Comparison of ENCODE assay signal across 9 mouse cellular contexts in genomic region chr7:37772376-37773311, GRCm38 (mm10). TPM values are rescaled to one million over a fixed set of nuclear protein-coding genes. Genes with fewer than 3 reads are reported as not detected.
DNase-seq lines count a peak whose midpoint lies in the region; ATAC-seq lines count a peak whose summit lies in the region.
"Had no signal": no experiment of that assay in that cellular context is flagged by ENCODE, and none has a peak within 500 bp of the region (broad histone marks: within the 10 kb centered on the region; RNA-seq: fewer than 3 reads in every experiment).

No protein-coding gene starts in this region.

- DNase-seq in kidney, adult 9 months, result no peak
- peak; percentile 30 for DNase-seq in adrenal gland, postnatal 10 days
- no peak for DNase-seq in spleen, postnatal 10 days (ENCODE audit: low spot score in 2 of 2)
- no peak for DNase-seq in urinary bladder, postnatal 10 days (ENCODE audit: low spot score)

- H3K27ac ChIP-seq in kidney, embryonic 16.5 days (ENCODE audit: low read length), result no peak overlapping the region
- no peak overlapping the region for H3K27ac ChIP-seq in embryonic facial prominence, embryonic 13.5 days
- peak overlapping the region; percentile 84 for H3K27ac ChIP-seq in hindbrain, embryonic 15.5 days (replicated peaks)
- H3K27ac ChIP-seq in midbrain, embryonic 12.5 days (replicated peaks), result peak overlapping the region; percentile 87

- whole genome bisulfite sequencing in kidney, embryonic 16.5 days, result 0% methylated on average over 46 of the region's 46 CpGs
- WGBS in embryonic facial prominence, embryonic 13.5 days, result under 1% methylated on average over 46 of the region's 46 CpGs
- WGBS in hindbrain, embryonic 15.5 days, result under 1% methylated on average over 38 of the region's 46 CpGs
- under 1% methylated on average over 41 of the region's 46 CpGs for WGBS in midbrain, embryonic 12.5 days

- peak overlapping the region; percentile 63 for H3K4me3 ChIP-seq in kidney, embryonic 16.5 days (ENCODE audit: low read length)
- H3K4me3 ChIP-seq in embryonic facial prominence, embryonic 13.5 days, result peak overlapping the region; percentile 54
- H3K4me3 ChIP-seq in hindbrain, embryonic 15.5 days, result peak overlapping the region; percentile 58
- H3K4me3 ChIP-seq in midbrain, embryonic 12.5 days, result peak overlapping the region; percentile 62

- H3K27me3 ChIP-seq in kidney, embryonic 16.5 days (ENCODE audit: insufficient read depth, low read length), result peaks cover 78% of the 10 kb centered on the region
- H3K27me3 ChIP-seq in embryonic facial prominence, embryonic 13.5 days, result peaks cover 100% of the 10 kb centered on the region
- H3K27me3 ChIP-seq in hindbrain, embryonic 15.5 days, result 0 out of 2 replicates have a peak, but pooled peaks cover 4% of the 10 kb centered on the region
- H3K27me3 ChIP-seq in midbrain, embryonic 12.5 days, result peaks cover 33% of the 10 kb centered on the region

- H3K4me1 ChIP-seq in kidney, embryonic 16.5 days (ENCODE audit: insufficient read depth, low read length), result peaks cover 29% of the 10 kb centered on the region
- peaks cover 38% of the 10 kb centered on the region for H3K4me1 ChIP-seq in embryonic facial prominence, embryonic 13.5 days
- H3K4me1 ChIP-seq in hindbrain, embryonic 15.5 days (replicated peaks), result peaks cover 33% of the 10 kb centered on the region
- peaks cover 31% of the 10 kb centered on the region for H3K4me1 ChIP-seq in midbrain, embryonic 12.5 days

- no peak for ATAC-seq in kidney, embryonic 16.5 days (ENCODE audit: low FRiP score, low TSS enrichment)
- ATAC-seq in embryonic facial prominence, embryonic 13.5 days (ENCODE audit: insufficient number of reproducible peaks, insufficient read depth, low FRiP score, low TSS enrichment, low read depth), result no peak
- ATAC-seq in hindbrain, embryonic 15.5 days (ENCODE audit: low FRiP score, low read depth), result 0 out of 2 replicates have a peak, but pooled peaks have one; percentile 14
- ATAC-seq in midbrain, embryonic 12.5 days (ENCODE audit: low FRiP score, low read depth), result peak; percentile 36

- peak overlapping the region; percentile 62 for H3K9ac ChIP-seq in kidney, embryonic 16.5 days (replicated peaks; ENCODE audit: low read length)
- H3K9ac ChIP-seq in embryonic facial prominence, embryonic 13.5 days, result peak overlapping the region; percentile 68
- peak overlapping the region; percentile 59 for H3K9ac ChIP-seq in hindbrain, embryonic 15.5 days
- H3K9ac ChIP-seq in midbrain, embryonic 12.5 days (replicated peaks), result peak overlapping the region; percentile 82

- no peaks in the 10 kb centered on the region for H3K9me3 ChIP-seq in kidney, embryonic 16.5 days (ENCODE audit: low read length)
- H3K9me3 ChIP-seq in embryonic facial prominence, embryonic 13.5 days, result no peaks in the 10 kb centered on the region
- no peaks in the 10 kb centered on the region for H3K9me3 ChIP-seq in hindbrain, embryonic 15.5 days
- no peaks in the 10 kb centered on the region for H3K9me3 ChIP-seq in midbrain, embryonic 12.5 days

- no peaks in the 10 kb centered on the region for H3K36me3 ChIP-seq in kidney, embryonic 16.5 days (ENCODE audit: insufficient read depth, low read length)
- H3K36me3 ChIP-seq in embryonic facial prominence, embryonic 13.5 days, result no peaks in the 10 kb centered on the region
- H3K36me3 ChIP-seq in hindbrain, embryonic 15.5 days, result no peaks in the 10 kb centered on the region
- H3K36me3 ChIP-seq in midbrain, embryonic 12.5 days, result no peaks in the 10 kb centered on the region
- H3K36me3 ChIP-seq: G1E had no signal

- H3K4me2 ChIP-seq in kidney, embryonic 16.5 days (replicated peaks; ENCODE audit: low read depth, low read length), result peak overlapping the region; percentile 98
- peak overlapping the region; percentile 97 for H3K4me2 ChIP-seq in embryonic facial prominence, embryonic 13.5 days
- peak overlapping the region; percentile 91 for H3K4me2 ChIP-seq in hindbrain, embryonic 15.5 days
- H3K4me2 ChIP-seq in midbrain, embryonic 12.5 days (replicated peaks), result peak overlapping the region; percentile 92

RNA-seq across cellular contexts. Expression of gene Zfp536, which starts 0.8 kb away (rescaled TPM):
- polyA plus RNA-seq in kidney, embryonic 16.5 days (2015; fragmentation: Nextera tagmentation; extraction: Ambion mirVana), result 9.0 and 10.2 TPM in 2 replicates
- total RNA-seq in adrenal gland, postnatal 10 days (2021), result 1 to 10 TPM; 3.3 to 6.4 TPM
- 5.9 and 7.1 TPM in 2 replicates for polyA plus RNA-seq in embryonic facial prominence, embryonic 13.5 days (2015; fragmentation: Nextera tagmentation; extraction: Ambion mirVana)
- 36.0 and 36.2 TPM in 2 replicates for polyA plus RNA-seq in hindbrain, embryonic 15.5 days (2015; fragmentation: Nextera tagmentation; extraction: Ambion mirVana)
- polyA plus RNA-seq in midbrain, embryonic 12.5 days (2016; fragmentation: Nextera tagmentation; extraction: Ambion mirVana), result 43.5 and 48.9 TPM in 2 replicates
- polyA plus RNA-seq: G1E had no signal

Comparison
In these comparisons a context has a peak if more than half of its experiments do, and no peak if none do; other contexts are left out.
1. ATAC-seq: peak in hindbrain, embryonic 15.5 days (single experiment) and midbrain, embryonic 12.5 days (single experiment); none in kidney, embryonic 16.5 days (single experiment) and embryonic facial prominence, embryonic 13.5 days (single experiment).
2. H3K27ac ChIP-seq: peak in hindbrain, embryonic 15.5 days (single experiment) and midbrain, embryonic 12.5 days (single experiment); none in kidney, embryonic 16.5 days (single experiment) and embryonic facial prominence, embryonic 13.5 days (single experiment).
3. Peak in every context shown above with its lines, with median percentiles within 50 percentile points of each other: H3K4me2 ChIP-seq, H3K4me3 ChIP-seq and H3K9ac ChIP-seq.